Mouse (Mus musculus) retina, adult 2 months (tissue): ENCODE results near the gene Pkdcc.

Experiments used
- DNase-seq: peaks from one replicate; pipeline ENCODE4 v3.0.0-alpha.2; 2012; ENCODE audit warnings: low read depth, low spot score

The Pkdcc gene

GRCm38 (mm10) chr17:83212422-83212821, 2.7 kb upstream of the Pkdcc start:
- no peak for DNase-seq

- DNase-seq = no peak
These were observed 1.7 kb upstream of the Pkdcc start for GRCm38 (mm10) chr17:83213228-83213915.

- no peak for DNase-seq
These were observed 915 bp upstream of the Pkdcc start for GRCm38 (mm10) chr17:83214161-83214592.

- DNase-seq = no peak
These were observed 595 bp downstream of the Pkdcc start for GRCm38 (mm10) chr17:83215529-83216244.

- DNase-seq = no peak
These were observed 1.3 kb downstream of the Pkdcc start for GRCm38 (mm10) chr17:83216251-83216919.

GRCm38 (mm10) chr17:83218189-83218588, 3.1 kb downstream of the Pkdcc start:
- no peak for DNase-seq

GRCm38 (mm10) chr17:83218722-83219121, 3.6 kb downstream of the Pkdcc start:
- no peak for DNase-seq

- DNase-seq = no peak
These were observed 4.5 kb downstream of the Pkdcc start for GRCm38 (mm10) chr17:83219351-83220287.

- no peak for DNase-seq
These were observed 6.0 kb downstream of the Pkdcc start for GRCm38 (mm10) chr17:83220954-83221538.

- DNase-seq = no peak
These were observed 6.8 kb downstream of the Pkdcc start for GRCm38 (mm10) chr17:83221611-83222500.

- no peak for DNase-seq
These were observed 7.6 kb downstream of the Pkdcc start for GRCm38 (mm10) chr17:83222705-83223104.

- no peak for DNase-seq
These were observed 9.4 kb downstream of the Pkdcc start for GRCm38 (mm10) chr17:83224451-83224971.

- DNase-seq = no peak
These were observed 11.4 kb downstream of the Pkdcc start for GRCm38 (mm10) chr17:83226395-83226986.

GRCm38 (mm10) chr17:83231357-83231756, 16.3 kb downstream of the Pkdcc start:
- no peak for DNase-seq

GRCm38 (mm10) chr17:83235227-83235626, 20.1 kb downstream of the Pkdcc start:
- no peak for DNase-seq

GRCm38 (mm10) chr17:83236202-83236601, 21.1 kb downstream of the Pkdcc start:
- DNase-seq = no peak

GRCm38 (mm10) chr17:83238123-83239058, 23.3 kb downstream of the Pkdcc start:
- no peak for DNase-seq

- no peak for DNase-seq
These were observed 29.4 kb downstream of the Pkdcc start for GRCm38 (mm10) chr17:83244502-83244901.
